Mouse (Mus musculus): ENCODE data around the gene Atp6v1g1. TPM values are rescaled to one million over a fixed set of nuclear protein-coding genes. Genes with fewer than 3 reads are reported as not detected.

The Atp6v1g1 gene
- 280 TPM for polyA plus RNA-seq (2014; fragmentation: Illumina TruSeq; extraction: RNeasy Lipid Tissue Mini Kit (QIAGEN cat#74804); ENCODE audit: low read depth, low replicate concordance)

GRCm38 (mm10) chr4:63544494-63545230 lies at the start of gene Atp6v1g1:
Gene Atp6v1g1 (plus strand): TSS chr4:63544772.

GRCm38 (mm10) chr4:63495915-63496278 lies 48.7 kb upstream of the Atp6v1g1 start, which contains the start of gene Whrn:
Gene Whrn (minus strand): TSS chr4:63495991.

DNA sequence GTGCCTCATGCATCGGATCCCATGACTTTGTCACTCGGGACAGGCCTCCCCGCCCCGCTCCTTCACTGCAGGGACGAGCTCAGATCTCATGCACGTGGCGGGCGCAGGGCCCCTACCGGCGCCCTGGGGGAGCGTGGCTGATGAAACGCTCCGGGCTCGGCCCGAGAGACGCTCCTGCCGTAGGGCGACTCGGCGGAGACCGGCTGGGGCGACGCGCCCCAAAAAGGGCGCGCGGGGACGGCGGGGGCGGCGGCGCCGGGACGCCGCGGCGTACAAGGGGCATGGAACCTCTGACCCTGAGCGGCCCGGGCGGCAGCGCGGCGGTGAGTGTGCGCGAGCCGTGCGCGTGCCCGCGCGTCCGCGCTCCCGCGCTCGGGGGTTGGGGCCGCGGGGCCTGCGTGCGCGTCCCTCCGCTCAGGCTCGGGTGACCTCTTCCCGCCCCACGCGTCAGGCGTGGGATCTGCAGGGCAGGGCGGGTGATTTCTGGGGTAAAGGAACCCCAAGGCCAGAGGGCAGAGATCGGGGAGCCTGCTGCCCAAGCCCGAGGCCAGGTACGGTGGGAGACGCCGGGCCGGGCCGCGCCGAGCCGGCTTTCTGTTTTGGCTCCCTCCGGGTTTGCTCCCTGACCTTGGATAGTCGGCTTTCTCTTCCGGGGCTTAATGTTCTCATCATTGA lies 14.0 kb downstream of the Atp6v1g1 start, which contains the start of gene Tmem268:
Gene Tmem268, plus strand, starts transcription at position 375 of the 675 bp plus-strand sequence.

Other genes starting within 250 kb of the Atp6v1g1 start
- gene Orm1, start 200.2 kb upstream of the Atp6v1g1 start, polyA plus RNA-seq (2014; fragmentation: Illumina TruSeq; extraction: RNeasy Lipid Tissue Mini Kit (QIAGEN cat#74804); ENCODE audit: low read depth, low replicate concordance): 2.0 TPM
- gene Orm3, start 188.6 kb upstream of the Atp6v1g1 start, polyA plus RNA-seq (2014; fragmentation: Illumina TruSeq; extraction: RNeasy Lipid Tissue Mini Kit (QIAGEN cat#74804); ENCODE audit: low read depth, low replicate concordance): not detected
- gene Orm2, start 182.3 kb upstream of the Atp6v1g1 start, polyA plus RNA-seq (2014; fragmentation: Illumina TruSeq; extraction: RNeasy Lipid Tissue Mini Kit (QIAGEN cat#74804); ENCODE audit: low read depth, low replicate concordance): not detected
- 0.50 TPM for gene Akna, start 141.4 kb upstream of the Atp6v1g1 start, polyA plus RNA-seq (2014; fragmentation: Illumina TruSeq; extraction: RNeasy Lipid Tissue Mini Kit (QIAGEN cat#74804); ENCODE audit: low read depth, low replicate concordance)
- gene Whrn, start 48.8 kb upstream of the Atp6v1g1 start, polyA plus RNA-seq (2014; fragmentation: Illumina TruSeq; extraction: RNeasy Lipid Tissue Mini Kit (QIAGEN cat#74804); ENCODE audit: low read depth, low replicate concordance): 1.6 TPM
- 15.5 TPM for gene Tmem268, start 14.0 kb downstream of the Atp6v1g1 start, polyA plus RNA-seq (2014; fragmentation: Illumina TruSeq; extraction: RNeasy Lipid Tissue Mini Kit (QIAGEN cat#74804); ENCODE audit: low read depth, low replicate concordance)
- not detected for gene Gm11213, start 60.5 kb downstream of the Atp6v1g1 start, polyA plus RNA-seq (2014; fragmentation: Illumina TruSeq; extraction: RNeasy Lipid Tissue Mini Kit (QIAGEN cat#74804); ENCODE audit: low read depth, low replicate concordance)
- gene Tex48, start 77.7 kb downstream of the Atp6v1g1 start, polyA plus RNA-seq (2014; fragmentation: Illumina TruSeq; extraction: RNeasy Lipid Tissue Mini Kit (QIAGEN cat#74804); ENCODE audit: low read depth, low replicate concordance): not detected
- gene Gm11214, start 118.6 kb downstream of the Atp6v1g1 start, polyA plus RNA-seq (2014; fragmentation: Illumina TruSeq; extraction: RNeasy Lipid Tissue Mini Kit (QIAGEN cat#74804); ENCODE audit: low read depth, low replicate concordance): not detected
- gene Tnfsf15, start 200.3 kb downstream of the Atp6v1g1 start, polyA plus RNA-seq (2014; fragmentation: Illumina TruSeq; extraction: RNeasy Lipid Tissue Mini Kit (QIAGEN cat#74804); ENCODE audit: low read depth, low replicate concordance): 4.0 TPM

All from sigmoid colon, adult 10 weeks (tissue).